ENCODE assay signal across 17 mouse cellular contexts in genomic region chr13:53232419-53232818, GRCm38 (mm10). TPM values are rescaled to one million over a fixed set of nuclear protein-coding genes. Genes with fewer than 3 reads are reported as not detected.
DNase-seq lines count a peak whose midpoint lies in the region; ATAC-seq and TF ChIP-seq lines count a peak whose summit lies in the region.
"Had no signal": no experiment of that assay in that cellular context is flagged by ENCODE, and none has a peak within 500 bp of the region (broad histone marks: within the 10 kb centered on the region; RNA-seq: fewer than 3 reads in every experiment).

No protein-coding gene starts in this region.

- no peaks in the 10 kb centered on the region for H3K27me3 ChIP-seq in forebrain, embryonic 14.5 days (replicated peaks; ENCODE audit: control insufficient read depth, insufficient read depth, low read length)
- H3K27me3 ChIP-seq in forebrain, embryonic 10.5 days (ENCODE audit: poor library complexity, severe bottlenecking), result peaks cover 39% of the 10 kb centered on the region
- peaks cover 51% of the 10 kb centered on the region for H3K27me3 ChIP-seq in midbrain, embryonic 10.5 days (ENCODE audit: low read depth, poor library complexity, severe bottlenecking)
- peaks cover 30% of the 10 kb centered on the region; the same call in 1 of the 2 replicates for H3K27me3 ChIP-seq in midbrain, embryonic 13.5 days
- no peaks in the 10 kb centered on the region for H3K27me3 ChIP-seq in intestine, embryonic 14.5 days (replicated peaks; ENCODE audit: control insufficient read depth, insufficient read depth, low read length)
- H3K27me3 ChIP-seq: heart, embryonic 15.5 days had no signal

- H3K9ac ChIP-seq in forebrain, embryonic 14.5 days (ENCODE audit: low read length), result no peak overlapping the region
- H3K9ac ChIP-seq in midbrain, embryonic 13.5 days (replicated peaks), result no peak overlapping the region
- H3K9ac ChIP-seq in intestine, embryonic 14.5 days (ENCODE audit: low read length), result no peak overlapping the region
- H3K9ac ChIP-seq: hindbrain, embryonic 14.5 days; liver, embryonic 12.5 days had no signal

- peak; percentile 5 for DNase-seq in forebrain, embryonic 14.5 days (ENCODE audit: low spot score)
- no peak for DNase-seq in forebrain, embryonic 10.5 days (ENCODE audit: extremely low spot score, low spot score)
- DNase-seq in midbrain, embryonic 10.5 days (ENCODE audit: low spot score), result peak; percentile 43
- DNase-seq in intestine, embryonic 14.5 days (ENCODE audit: low spot score), result no peak
- DNase-seq in adrenal gland, adult 2 months, result no peak
- no peak for DNase-seq in layer of hippocampus, adult 2 months (ENCODE audit: low spot score in 2 of 2)
- DNase-seq in cerebellum, adult 9-10 months, result no peak
- DNase-seq: adrenal gland, adult 8-10 months; cerebellum, adult 2 months; kidney, adult 8-10 months; layer of hippocampus, postnatal 36 days; spleen, adult 18-20 months had no signal

- ATAC-seq in forebrain, embryonic 14.5 days, result no peak
- ATAC-seq in midbrain, embryonic 13.5 days, result no peak
- ATAC-seq in intestine, embryonic 14.5 days (replicated peaks; ENCODE audit: low FRiP score, low TSS enrichment, low read depth), result peak; percentile 67
- ATAC-seq: liver, embryonic 12.5 days had no signal

- 39% methylated on average over 7 of the region's 7 CpGs for WGBS in forebrain, embryonic 14.5 days
- 24% methylated on average over 7 of the region's 7 CpGs for WGBS in forebrain, embryonic 10.5 days
- WGBS in midbrain, embryonic 10.5 days, result 13% methylated on average over 7 of the region's 7 CpGs
- 26% methylated on average over 7 of the region's 7 CpGs for WGBS in midbrain, embryonic 13.5 days
- WGBS in intestine, embryonic 14.5 days, result 42% methylated on average over 7 of the region's 7 CpGs

- H3K4me1 ChIP-seq in forebrain, embryonic 14.5 days (ENCODE audit: control insufficient read depth, insufficient read depth, low read length), result peaks cover 48% of the 10 kb centered on the region
- peaks cover 81% of the 10 kb centered on the region for H3K4me1 ChIP-seq in forebrain, embryonic 10.5 days
- peaks cover 73% of the 10 kb centered on the region for H3K4me1 ChIP-seq in midbrain, embryonic 10.5 days
- H3K4me1 ChIP-seq in midbrain, embryonic 13.5 days (replicated peaks), result peaks cover 55% of the 10 kb centered on the region
- H3K4me1 ChIP-seq in intestine, embryonic 14.5 days (replicated peaks; ENCODE audit: control insufficient read depth, insufficient read depth, low read length), result peaks cover 71% of the 10 kb centered on the region

- H3K36me3 ChIP-seq in forebrain, embryonic 14.5 days (ENCODE audit: control insufficient read depth, insufficient read depth, low read length), result no peaks in the 10 kb centered on the region
- peaks cover 8% of the 10 kb centered on the region for H3K36me3 ChIP-seq in forebrain, embryonic 10.5 days (replicated peaks)
- no peaks in the 10 kb centered on the region for H3K36me3 ChIP-seq in midbrain, embryonic 10.5 days
- no peaks in the 10 kb centered on the region for H3K36me3 ChIP-seq in midbrain, embryonic 13.5 days
- H3K36me3 ChIP-seq in intestine, embryonic 14.5 days (ENCODE audit: control insufficient read depth, insufficient read depth, low read length), result no peaks in the 10 kb centered on the region
- H3K36me3 ChIP-seq: heart, embryonic 15.5 days; liver, embryonic 12.5 days had no signal

- TF ChIP-seq CTCF in layer of hippocampus, adult 2 months (conservative IDR thresholded peaks at IDR 0.05), result no peak

- no peak overlapping the region for H3K4me2 ChIP-seq in forebrain, embryonic 14.5 days (ENCODE audit: low read length)
- no peak overlapping the region for H3K4me2 ChIP-seq in midbrain, embryonic 13.5 days (replicated peaks)
- H3K4me2 ChIP-seq in intestine, embryonic 14.5 days (ENCODE audit: low read length), result no peak overlapping the region
- H3K4me2 ChIP-seq: heart, embryonic 15.5 days; hindbrain, embryonic 14.5 days; liver, embryonic 12.5 days had no signal

- H3K27ac ChIP-seq in forebrain, embryonic 14.5 days (ENCODE audit: low read depth, low read length), result no peak overlapping the region
- no peak overlapping the region for H3K27ac ChIP-seq in forebrain, embryonic 10.5 days
- H3K27ac ChIP-seq in midbrain, embryonic 10.5 days (replicated peaks), result peak overlapping the region; percentile 62; the same call in 1 of the 2 replicates
- no peak overlapping the region for H3K27ac ChIP-seq in midbrain, embryonic 13.5 days
- no peak overlapping the region for H3K27ac ChIP-seq in intestine, embryonic 14.5 days (ENCODE audit: low read depth)
- no peak overlapping the region for H3K27ac ChIP-seq in layer of hippocampus, adult 2 months
- H3K27ac ChIP-seq: heart, embryonic 15.5 days; hindbrain, embryonic 14.5 days; liver, embryonic 12.5 days had no signal

- H3K4me3 ChIP-seq in forebrain, embryonic 14.5 days (ENCODE audit: low read depth, low read length), result no peak overlapping the region
- no peak overlapping the region for H3K4me3 ChIP-seq in forebrain, embryonic 10.5 days
- H3K4me3 ChIP-seq in midbrain, embryonic 10.5 days, result no peak overlapping the region
- no peak overlapping the region for H3K4me3 ChIP-seq in midbrain, embryonic 13.5 days (replicated peaks)
- H3K4me3 ChIP-seq in intestine, embryonic 14.5 days (ENCODE audit: low read depth, low read length), result no peak overlapping the region
- H3K4me3 ChIP-seq in layer of hippocampus, adult 2 months, result no peak overlapping the region
- H3K4me3 ChIP-seq: heart, embryonic 15.5 days; liver, embryonic 12.5 days; myocyte had no signal

- no peaks in the 10 kb centered on the region for H3K9me3 ChIP-seq in forebrain, embryonic 14.5 days (replicated peaks; ENCODE audit: control insufficient read depth, low read length)
- peaks cover 5% of the 10 kb centered on the region; the same call in 1 of the 2 replicates for H3K9me3 ChIP-seq in forebrain, embryonic 10.5 days
- no peaks in the 10 kb centered on the region; the same call in 1 of the 2 replicates for H3K9me3 ChIP-seq in midbrain, embryonic 10.5 days (replicated peaks)
- no peaks in the 10 kb centered on the region for H3K9me3 ChIP-seq in midbrain, embryonic 13.5 days
- no peaks in the 10 kb centered on the region for H3K9me3 ChIP-seq in intestine, embryonic 14.5 days (ENCODE audit: control insufficient read depth, low read length)
- H3K9me3 ChIP-seq: heart, embryonic 15.5 days; liver, embryonic 12.5 days had no signal

RNA-seq across cellular contexts. Expression of gene Ror2, which starts 53.5 kb away (rescaled TPM):
- polyA plus RNA-seq in forebrain, embryonic 14.5 days (2014; fragmentation: Nextera tagmentation; extraction: Ambion mirVana), result 2.2 and 2.6 TPM in 2 replicates
- polyA plus RNA-seq in forebrain, embryonic 10.5 days (2016; fragmentation: Nextera tagmentation; extraction: Ambion mirVana), result 17.1 and 18.1 TPM in 2 replicates
- 9.7 and 11.0 TPM in 2 replicates for polyA plus RNA-seq in midbrain, embryonic 10.5 days (2016; fragmentation: Nextera tagmentation; extraction: Ambion mirVana)
- polyA plus RNA-seq in midbrain, embryonic 13.5 days (2015; fragmentation: Nextera tagmentation; extraction: Ambion mirVana), result 1.9 and 3.5 TPM in 2 replicates
- polyA plus RNA-seq in intestine, embryonic 14.5 days (2014; fragmentation: Nextera tagmentation; extraction: Ambion mirVana), result 15.5 and 18.5 TPM in 2 replicates
- 1 to 10 TPM; 4.7 to 7.0 TPM for total RNA-seq in adrenal gland, adult 2 months (2021)
- polyA plus RNA-seq in adrenal gland, adult 2 months (2012; rRNA removed), result 10.0 and 11.8 TPM in 2 replicates
- 1 to 10 TPM in 1 of 2 experiments, under 1 TPM in 1; 0.90 to 1.3 TPM for total RNA-seq in layer of hippocampus, adult 2 months (2021)

Comparison
In these comparisons a context has a peak if more than half of its experiments do, and no peak if none do; other contexts are left out.
1. DNase-seq: peak in forebrain, embryonic 14.5 days (single experiment) and midbrain, embryonic 10.5 days (single experiment); none in forebrain, embryonic 10.5 days (single experiment), intestine, embryonic 14.5 days (single experiment), adrenal gland, adult 2 months (single experiment), layer of hippocampus, adult 2 months (0 of 2) and cerebellum, adult 9-10 months (single experiment).